Mouse (Mus musculus) Muller cell, postnatal 12 days (primary cell): ENCODE data around the gene P4ha2.
A peak's percentile ranks its signal among the peaks of the same experiment; 100 is the strongest.

Experiments
- DNase-seq: peaks from one replicate; pipeline ENCODE4 v3.0.0-alpha.2; 2015; ENCODE audit errors: inconsistent ontology term

The P4ha2 gene

DNA sequence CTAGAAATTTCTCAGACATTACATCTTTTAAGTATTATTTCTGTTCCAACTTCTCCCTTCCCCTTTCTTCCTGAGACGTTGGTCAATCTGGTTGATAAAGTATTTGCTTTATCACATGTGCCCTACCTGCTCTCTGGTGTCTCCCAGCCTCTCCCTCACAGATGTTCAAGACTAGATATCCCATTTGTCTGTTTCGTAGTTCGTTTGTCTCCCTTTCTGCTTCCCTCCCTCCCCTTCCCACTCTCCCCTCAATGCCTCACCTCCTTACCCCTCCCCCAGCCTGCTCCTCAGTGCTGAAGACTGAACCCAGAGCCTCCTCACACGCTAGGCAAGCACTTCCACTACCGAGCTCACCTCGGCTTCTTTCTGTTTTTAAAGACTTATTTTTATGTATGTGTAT, 35.0 kb downstream of the P4ha2 start:
- DNase-seq, result no peak

DNA sequence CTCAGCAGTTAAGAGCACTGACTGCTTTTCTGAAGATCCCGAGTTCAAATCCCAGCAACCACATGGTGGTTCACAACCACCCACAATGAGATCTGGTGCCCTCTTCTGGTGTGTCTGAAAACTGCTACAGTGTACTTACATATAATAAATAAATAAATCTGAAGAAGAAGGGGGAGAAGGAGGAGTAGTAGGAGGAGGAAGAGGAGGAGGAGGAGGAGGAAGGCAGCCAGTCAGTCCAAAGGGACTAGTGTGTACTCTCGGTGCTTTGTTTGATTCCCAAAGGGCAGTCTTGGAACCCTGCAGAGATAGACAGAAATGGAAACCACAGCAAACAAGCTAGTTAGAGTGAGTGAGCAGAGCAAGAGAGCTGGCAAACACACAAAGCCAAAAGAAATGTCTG, 40.3 kb downstream of the P4ha2 start:
- DNase-seq, result peak; percentile 49

DNA sequence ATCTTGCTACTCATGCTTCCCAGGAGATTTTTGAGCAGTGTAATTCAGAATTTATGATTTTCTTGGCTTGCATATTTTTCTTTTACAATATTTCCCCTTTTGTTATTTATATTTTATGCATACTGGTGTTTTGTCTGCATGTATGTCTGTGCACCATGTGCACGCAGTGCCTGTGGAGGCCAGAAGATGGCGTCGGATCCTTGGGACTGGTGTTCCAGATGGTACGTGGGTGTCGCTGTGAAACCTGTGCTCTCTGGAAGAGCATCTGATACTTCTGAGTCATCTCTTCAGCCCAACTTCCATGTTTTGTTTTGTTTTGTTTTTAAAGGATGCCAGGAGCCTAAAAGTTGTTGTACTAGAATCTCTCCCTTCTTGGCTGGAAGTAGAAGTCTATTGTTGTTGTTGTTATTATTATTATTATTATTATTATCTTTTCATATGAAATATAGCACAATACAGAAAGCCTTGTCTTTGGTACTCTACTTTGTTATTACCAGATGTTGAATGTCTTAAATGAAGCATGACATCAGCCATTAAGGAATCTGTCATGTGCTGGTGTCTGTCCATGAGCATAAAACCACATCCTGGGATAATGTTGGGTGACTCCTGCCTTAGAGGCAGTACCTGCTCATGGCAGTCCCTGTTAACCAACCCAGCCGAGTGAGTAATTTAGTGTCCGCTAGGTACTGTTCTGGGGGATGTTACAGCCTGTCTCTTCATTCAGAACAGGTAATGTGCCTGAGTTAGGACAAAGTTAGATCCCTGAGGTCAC, 41.5 kb downstream of the P4ha2 start:
- DNase-seq, result no peak

DNA sequence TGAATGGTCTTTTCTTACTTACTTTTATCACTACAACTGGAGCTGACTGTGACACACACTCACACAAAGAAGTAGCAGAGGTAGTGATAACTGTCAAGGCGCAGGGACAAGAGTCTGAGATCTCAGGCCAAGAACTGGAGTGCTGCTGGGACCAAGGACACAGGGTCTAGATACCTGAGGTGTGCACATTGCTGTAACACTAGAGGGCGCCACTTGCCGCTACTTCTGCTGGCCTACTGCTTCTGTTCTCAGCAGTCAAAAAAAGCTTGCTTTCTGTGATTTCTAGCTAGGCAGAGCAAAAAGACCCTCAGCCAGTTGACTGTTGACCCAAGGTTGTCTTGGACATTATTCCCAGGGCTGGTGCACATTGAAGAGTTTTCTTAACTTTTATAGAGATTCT, 45.0 kb downstream of the P4ha2 start:
- DNase-seq, result peak; percentile 67

DNA sequence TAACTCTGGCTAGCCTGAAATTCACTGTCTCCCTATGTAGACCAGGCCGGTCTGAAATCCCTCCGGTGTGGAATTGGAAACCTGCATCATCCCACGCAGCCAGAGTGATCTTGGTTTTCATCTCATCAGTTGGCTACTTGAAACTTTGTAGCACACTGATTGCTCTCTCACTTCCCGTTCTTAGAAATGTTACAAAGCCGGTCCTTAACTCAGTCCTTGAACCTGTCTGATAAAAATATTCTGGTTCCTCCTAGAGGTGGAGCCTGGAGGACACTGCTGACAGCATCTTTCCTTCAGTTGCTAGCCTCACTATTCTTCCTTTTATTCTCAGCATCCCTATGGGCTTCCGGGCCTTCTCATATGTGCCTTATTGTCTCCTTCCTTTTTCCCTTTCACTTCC, 46.1 kb downstream of the P4ha2 start:
- DNase-seq, result no peak

DNA sequence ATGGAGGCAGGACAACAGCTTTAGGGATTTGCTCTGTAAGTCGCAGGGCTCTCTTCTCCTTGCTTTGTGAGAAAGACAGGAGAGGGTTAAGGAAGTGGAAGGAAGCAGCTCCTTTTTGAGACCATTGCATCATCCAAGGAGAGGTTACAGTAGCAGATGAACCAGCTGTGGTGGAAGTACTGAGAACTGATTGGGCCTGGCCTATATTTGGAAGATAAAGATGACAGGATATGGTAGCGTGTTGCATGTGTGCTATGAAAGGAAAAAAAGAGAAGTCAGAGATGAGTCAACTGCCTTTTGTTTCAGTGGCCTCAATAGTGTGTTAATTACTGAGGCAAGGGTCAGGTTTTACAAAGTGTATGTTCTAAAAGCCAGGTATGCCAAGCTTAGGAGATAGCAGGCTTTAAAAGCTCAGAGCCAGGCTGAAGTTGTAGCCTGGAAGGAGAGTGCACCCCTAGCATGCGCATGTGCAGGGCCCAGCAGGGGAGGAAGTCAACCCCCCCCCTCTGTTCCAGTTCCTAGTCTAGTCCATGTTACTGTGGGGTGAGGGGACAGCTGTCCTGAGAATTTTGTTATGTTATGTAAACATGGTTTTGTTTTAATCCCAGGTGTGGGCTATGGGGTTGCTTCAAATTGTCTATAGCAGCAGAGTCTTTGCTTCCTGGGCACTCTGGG, 50.0 kb downstream of the P4ha2 start:
- DNase-seq, result no peak

DNA sequence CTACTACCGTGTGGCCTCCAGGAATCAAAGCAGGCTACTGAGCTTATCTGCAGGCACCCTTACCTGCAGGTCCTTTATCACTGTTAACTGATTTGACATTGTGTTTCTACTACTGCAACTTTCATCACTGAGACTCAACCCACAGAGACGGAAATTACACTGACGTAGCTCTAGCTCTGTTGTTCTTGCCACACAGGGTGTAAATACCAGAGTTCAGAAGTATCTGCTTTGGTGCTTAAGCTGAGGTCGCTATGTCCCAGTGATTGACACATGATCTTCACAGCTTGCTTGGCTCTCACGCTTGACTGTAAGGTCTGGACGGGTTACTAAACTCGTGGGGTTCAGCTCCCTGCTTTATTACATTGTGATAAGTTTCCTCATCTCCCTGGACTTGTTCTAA, 51.2 kb downstream of the P4ha2 start:
- no peak for DNase-seq

DNA sequence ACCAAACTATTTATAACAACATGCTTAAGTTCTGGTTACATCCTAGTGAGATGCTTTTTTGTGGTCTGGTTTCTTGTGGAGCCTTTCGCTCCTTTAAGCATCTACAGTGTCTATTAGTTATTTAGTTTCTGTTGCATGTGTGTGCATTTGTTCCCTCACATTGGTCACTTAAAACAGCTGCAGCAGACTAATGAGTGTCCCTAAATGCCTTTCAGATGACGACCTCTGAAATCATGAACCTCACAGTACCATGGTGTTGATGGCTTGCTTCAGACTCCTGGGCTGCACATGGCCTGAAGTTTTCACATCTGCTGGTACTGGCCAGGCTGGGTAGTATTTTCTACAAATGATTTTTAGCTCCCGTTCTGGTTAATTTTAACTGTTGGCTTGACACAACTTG, 53.1 kb downstream of the P4ha2 start:
- no peak for DNase-seq

DNA sequence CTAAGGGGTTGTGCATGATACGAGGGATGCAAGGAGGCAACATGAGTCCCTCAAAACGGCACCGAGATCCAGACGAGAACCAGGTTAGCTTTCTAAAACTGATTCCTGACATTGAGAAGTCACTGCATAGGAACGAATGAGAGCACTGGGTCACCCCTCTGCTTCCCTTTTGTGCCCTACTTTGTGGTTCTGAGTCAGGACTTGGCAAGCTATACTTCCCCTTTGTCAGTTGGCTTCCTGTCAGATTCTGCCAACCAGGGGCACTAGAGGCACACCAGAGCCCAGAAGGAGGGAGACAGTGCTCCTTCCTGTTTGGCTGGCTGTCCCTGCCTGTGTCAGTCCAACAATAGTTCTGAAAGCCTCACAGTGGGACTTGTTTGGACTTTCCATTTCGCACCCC, 56.0 kb downstream of the P4ha2 start:
- DNase-seq, result peak; percentile 90

DNA sequence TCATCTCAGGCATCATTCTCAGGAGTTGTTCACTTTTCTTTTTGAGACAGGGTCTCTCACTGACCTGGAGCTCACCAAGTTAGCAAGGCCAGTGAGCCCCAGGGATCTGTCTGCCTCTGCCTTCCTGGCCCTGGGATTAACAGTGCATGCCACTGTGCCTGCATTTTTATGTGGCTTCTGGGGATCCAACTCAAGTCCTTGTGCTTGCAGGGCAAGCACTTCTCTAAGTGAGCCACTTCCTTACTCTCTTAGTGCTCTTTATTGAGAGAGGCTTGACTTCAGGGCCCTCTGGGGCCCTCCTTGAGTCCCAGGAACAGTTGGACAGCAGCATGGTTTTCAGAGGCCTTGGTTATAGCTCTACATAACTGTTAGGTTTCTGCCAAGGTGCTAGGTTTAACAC, 56.6 kb downstream of the P4ha2 start:
- DNase-seq, result no peak

DNA sequence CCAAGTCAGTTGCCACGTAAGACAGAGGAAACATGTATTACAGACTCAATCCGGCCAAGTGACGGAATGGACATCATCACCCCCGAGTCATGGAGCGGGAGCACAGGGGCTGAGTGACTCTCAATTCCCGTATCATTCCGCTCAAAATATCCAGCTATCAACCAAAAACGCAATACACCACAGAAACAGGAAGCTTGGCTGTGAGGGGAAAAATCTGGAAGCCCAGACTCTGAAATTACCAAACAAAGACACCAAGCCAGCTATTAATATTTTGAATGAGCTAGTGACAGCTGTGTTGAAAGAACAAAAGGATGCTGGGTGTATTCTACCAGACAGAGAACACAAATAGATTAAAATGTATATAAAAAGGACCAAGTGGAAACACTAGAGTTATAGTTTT, 57.7 kb downstream of the P4ha2 start:
- DNase-seq, result no peak

DNA sequence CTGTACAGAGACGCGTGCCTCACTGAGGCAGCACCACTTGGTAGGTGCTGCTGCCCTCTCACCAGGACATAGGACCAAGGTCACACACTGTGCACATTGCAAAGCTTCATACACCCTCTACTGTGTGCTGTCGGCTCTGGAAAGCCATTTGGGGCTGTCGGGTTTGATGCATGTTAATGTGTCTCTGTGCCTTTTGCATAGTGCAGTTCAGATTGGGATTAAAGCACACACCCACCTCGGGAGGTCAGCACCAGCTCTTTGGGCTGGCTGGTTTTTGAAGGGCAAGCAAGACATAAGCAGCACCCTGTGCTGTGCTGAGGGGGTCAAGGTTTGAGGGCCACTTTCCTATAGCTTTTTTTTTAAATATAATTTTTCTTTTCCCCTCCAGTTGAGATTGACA, 60.5 kb downstream of the P4ha2 start:
- DNase-seq, result no peak

DNA sequence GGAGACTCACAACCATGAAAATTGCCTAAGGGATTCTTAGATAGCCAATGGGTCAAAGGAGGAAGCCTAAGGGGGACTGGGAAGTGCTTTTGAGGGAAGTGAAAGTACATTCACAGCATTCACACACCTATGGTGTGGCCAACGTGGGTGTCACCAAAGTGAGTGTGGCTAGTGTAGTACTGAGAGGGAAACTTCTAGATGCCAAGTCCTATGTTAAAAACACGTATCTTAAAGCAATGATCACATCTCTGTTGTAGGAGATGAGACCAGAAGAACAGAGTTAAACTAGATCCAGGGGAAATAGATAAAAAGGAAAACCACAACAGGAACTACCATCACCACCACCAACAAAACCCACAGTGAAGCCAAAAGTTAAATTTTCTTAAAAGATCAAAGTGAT, 61.0 kb downstream of the P4ha2 start:
- DNase-seq, result no peak

DNA sequence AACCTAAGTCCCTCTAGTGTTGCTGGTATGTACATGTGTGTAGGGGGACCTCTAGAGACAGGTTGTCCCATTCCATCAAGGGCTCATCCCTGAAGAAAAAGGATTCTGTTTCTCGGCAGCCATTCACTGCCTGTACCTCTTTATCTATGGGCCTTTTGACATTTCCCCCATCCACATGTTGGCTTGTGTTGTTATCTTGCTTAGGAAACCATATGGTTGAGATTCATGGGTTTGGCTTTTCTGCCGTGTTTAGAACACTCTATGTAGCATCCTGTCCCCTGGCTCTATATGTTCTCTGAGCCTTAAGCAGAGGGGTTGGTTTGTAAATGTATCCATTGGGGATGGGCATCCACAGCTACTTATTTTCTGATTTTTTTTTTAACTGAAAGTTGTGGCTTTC, 61.6 kb downstream of the P4ha2 start:
- DNase-seq, result no peak

DNA sequence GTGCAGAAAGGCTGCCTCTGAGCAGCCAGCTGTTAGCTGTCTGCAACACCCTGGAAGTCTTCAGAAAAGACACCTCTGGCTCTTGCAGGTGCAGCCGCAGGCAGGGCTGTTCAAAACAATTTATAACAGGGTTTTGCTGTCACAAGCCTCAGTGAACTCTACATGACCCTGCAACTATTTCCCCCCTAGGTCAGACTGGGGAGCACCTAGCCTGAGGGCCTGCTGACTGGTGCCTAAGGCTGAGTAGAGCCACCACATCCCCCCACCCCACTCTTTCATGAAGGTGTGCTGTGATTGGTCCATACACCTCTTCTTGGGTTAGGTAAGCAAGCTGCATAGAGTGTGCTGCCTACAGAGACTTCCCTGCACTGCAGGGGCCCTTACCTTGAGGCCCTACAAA, 63.1 kb downstream of the P4ha2 start:
- DNase-seq, result no peak

DNA sequence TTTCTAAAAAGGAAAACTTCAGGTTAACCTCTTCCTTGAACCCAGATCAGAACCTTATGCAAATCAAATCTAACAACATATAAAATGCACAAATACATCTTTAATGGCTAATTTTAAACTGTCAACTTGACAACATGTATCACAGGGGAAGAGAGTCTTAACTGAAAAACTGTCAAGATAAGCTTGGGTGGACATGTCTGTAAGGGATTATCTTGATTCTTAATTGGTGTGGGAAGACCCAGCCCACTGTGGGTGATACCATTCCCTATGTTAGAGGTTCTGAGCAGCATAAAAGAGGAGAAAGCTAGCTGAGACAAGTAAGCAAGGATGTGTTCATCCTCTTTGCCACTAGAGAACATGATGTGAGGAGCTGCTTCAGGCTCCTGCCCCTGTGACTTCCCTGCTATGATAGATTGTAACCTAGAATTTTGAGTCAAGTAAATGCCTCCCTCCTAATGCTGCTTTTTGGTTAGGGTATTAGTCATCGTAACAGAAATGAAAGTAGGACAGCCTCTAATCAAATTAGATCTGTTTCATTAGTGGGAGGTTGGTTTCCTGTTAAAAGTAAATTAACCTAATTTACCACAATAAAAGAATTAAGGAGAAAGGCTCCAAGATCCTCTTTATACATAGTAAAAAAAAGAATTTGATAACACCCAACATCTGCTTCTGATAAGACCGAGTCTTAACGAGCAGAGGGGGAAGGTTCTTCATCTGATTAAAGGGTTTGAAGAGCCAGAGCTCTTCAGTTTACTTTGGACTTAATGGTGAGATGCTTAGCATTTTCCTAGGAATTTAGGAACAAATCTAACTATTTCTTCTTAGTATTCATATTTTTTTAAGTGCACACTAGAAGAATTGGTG, 69.8 kb downstream of the P4ha2 start:
- peak; percentile 59 for DNase-seq

DNA sequence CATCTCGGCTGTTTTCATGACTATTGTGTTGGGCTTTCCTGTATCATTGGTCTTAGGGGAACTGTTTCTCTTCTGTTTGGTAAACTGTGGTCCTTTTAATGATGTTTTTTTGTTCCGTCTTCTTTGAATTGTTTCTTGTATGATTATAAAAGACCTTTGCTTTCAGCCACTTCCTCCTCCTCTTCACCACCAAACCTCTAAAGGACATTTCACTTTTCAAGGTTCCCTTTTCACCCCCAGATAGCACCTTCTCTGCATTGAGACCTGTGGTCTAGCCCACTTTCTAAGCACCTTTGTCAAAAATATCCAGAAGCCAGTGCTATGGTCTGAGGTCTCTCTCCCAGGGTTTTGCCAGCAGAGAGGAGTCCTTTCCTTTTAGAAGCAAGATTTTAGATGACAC, 71.3 kb downstream of the P4ha2 start:
- no peak for DNase-seq

DNA sequence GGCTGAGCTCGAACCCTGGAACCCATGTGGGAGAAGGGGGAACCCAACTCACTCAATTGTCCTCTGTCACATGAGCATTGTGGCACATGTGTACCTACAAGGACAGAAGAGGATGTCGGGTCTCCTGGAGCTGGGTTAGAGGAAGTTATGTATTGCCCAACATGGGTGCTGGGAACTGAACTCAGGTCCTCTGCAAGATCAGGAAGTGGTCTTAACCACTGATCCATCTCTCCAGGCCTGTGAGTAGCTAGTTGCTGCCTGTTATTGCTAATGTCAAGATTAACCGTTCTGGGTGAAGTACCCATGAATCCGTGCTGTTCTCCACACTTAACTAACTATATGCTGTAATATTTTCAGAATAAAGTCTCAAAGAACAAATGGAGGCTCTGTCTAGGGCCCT, 74.3 kb downstream of the P4ha2 start:
- DNase-seq, result no peak

DNA sequence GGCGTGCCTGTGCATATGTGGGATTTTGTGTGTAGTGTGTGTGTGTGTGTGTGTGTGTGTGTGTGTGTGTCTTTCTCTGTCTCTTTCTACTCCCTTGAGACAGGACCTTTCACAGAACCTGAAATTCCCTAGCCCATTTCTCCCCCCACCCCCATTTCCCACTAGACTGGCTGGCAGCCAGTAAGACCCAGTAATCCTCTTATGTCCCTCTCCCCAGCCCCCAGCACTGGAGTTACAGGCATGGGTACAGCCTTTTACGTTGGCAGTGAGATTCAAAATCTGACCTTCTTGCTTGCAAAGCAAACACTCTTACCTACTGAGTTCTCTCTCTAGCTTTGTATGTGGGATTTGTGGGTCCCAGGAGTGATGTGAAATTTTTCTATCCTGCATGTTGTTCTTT, 75.0 kb downstream of the P4ha2 start:
- DNase-seq, result no peak
